Mouse (Mus musculus): ENCODE measurements around the gene Dok5.

Gene Dok5

GRCm38 (mm10) chr2:170807555-170808258 lies 76.1 kb downstream of the Dok5 start:
- DNase-seq: no peak

DNA sequence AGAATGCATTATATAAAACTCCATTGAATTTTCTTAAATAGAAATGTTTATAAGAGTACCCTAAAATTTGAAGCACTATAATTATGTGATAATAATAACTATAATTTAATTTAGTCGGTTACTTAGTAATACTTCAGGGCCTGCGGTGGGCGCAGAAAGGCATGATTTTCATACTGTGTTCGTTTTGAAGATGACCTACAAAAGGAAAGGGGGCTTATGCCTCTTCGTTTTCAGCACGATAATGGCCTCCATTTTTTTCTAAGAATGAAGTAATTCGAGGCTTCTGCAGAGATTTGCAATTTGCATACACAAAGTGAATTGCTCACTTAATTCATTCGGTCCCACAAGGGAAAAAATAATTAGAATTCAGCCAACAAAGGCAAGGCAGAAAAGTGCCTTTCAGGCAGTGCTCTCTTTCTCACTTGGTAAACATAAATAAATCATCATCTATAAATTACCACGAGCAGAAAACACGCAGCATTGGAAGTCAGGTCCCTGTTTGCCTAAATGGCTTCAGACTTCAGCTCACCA lies 76.7 kb downstream of the Dok5 start:
- DNase-seq: no peak

GRCm38 (mm10) chr2:170811356-170811755 lies 79.7 kb downstream of the Dok5 start:
- peak; percentile 38 for DNase-seq

DNA sequence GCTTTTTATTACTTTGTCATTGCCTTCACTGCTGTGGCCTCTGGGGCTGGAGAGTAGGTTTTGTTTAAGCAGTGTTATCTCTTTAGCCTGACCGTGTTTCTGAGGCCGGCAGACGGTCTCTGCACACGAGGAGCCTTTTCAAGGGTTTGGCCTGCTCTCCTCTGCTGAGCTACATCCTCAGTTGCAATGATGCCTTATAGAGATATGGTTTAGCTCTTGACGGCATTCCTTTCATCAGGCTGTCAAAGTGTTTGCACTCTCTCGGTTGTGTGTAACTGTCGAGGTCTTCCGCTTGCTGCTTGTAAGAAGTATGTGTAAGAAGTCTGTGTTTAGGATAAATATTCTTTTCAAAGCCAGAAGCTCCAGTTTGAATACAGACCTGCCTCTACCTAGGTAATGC lies 84.7 kb downstream of the Dok5 start:
- DNase-seq: no peak

GRCm38 (mm10) chr2:170817112-170817703 lies 85.6 kb downstream of the Dok5 start:
- DNase-seq: no peak

- no peak for DNase-seq
These were observed 95.3 kb downstream of the Dok5 start for GRCm38 (mm10) chr2:170826821-170827441.

- DNase-seq: no peak
These were observed 97.2 kb downstream of the Dok5 start for GRCm38 (mm10) chr2:170828757-170829156.

DNA sequence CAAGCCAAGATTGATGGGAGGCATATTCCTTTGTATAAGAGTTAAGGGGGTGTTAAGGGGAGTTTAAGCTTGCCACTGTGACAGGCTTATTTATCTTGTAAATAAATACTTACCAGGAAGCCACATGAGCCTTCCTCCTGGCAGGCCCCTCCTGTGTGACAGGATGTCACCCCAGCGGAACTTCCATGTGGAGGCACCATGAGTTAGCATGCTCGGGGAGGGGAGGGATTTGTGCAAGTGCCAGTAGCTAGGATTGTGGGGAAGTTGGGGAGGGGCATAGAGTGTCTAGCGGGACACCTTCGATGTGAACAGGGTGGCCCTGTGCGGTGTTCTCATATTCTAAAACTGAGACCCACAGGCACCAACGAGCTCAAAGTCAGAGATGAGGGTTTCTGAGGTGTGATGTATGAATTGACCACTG lies 97.6 kb downstream of the Dok5 start:
- no peak for DNase-seq

- DNase-seq: peak; percentile 63
These were observed 98.4 kb downstream of the Dok5 start for GRCm38 (mm10) chr2:170829988-170830387.

- DNase-seq: no peak
These were observed 105.3 kb downstream of the Dok5 start for GRCm38 (mm10) chr2:170836862-170837261.

DNA sequence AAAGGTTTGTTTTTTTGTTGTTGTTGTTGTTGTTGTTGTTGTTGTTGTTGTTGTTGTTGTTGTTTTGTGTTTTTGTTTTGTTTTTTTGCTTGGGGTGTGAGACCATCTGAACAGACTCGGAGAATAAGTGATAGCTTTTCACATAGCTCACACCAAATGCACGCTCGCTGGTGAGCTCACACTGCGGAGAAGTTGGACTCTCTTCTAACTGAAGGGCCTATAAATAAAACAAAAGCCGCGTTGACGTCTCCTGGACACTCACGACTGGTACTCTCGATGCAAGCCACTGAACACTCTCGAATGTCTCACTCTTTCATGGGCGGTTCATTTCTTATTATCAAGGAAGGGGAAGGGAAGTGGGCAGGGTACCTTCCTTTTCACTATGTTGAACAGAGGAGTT lies 105.8 kb downstream of the Dok5 start:
- no peak for DNase-seq

DNA sequence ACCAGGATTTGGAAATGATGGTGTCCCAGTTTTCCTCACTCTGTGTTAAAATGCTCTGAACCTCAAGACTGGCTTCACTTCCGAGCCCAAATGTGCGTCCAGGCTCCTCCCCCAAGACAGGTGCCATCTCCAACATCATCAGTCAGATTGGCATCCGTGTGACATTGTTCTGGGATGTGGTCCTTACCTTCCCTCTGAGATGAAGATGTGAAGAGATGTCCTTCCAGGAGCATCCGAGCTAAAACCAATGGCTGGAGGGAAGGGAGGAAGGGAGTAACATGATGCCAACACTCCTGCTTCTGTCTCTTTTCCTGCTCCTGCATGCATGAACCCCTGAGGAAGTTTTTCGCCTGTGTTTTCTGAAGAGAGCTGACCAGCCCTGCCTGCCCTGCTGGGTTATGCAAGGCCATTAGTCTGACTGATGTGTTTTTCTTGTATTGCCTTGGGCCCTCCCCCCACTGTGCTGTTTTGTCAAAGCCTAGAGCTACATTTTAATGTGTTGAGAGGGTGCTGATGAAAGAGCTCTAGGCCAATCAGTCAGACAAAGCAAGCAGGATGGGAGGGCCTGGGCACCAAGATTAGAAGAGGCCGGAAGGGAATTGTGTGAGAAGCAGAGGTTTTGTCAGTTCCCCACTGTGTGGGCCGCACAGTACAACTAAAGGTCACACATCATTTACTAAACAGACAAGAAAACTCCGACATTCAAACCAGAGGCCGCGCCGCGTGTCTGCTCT lies 106.4 kb downstream of the Dok5 start:
- DNase-seq: no peak

DNA sequence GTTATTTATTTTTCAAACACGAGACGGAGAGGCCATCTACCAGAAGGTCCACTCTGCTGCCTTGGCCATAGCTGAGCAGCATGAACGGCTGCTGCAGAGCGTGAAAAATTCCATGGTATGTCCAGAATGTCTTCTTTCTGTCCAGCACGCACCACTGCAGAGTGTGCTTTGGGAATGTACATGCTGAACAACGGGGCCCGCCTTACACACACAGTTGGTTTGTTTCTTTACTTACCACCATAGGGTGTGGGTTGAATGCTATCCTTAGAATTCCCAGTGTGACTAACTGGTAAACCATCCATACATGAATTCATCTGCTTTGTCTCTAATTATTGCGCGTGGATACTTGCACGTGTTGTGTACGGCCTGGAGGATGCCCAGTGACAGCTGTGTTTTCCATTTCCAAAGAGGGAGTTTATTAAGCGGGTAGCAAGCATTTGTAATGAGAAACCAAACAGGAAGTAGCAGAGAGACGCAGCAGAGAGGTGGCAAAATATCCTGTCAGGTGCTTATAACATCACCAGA lies 109.9 kb downstream of the Dok5 start:
- no peak for DNase-seq

GRCm38 (mm10) chr2:170845511-170845910 lies 113.9 kb downstream of the Dok5 start:
- DNase-seq: no peak

GRCm38 (mm10) chr2:170850058-170850457 lies 118.5 kb downstream of the Dok5 start:
- DNase-seq: no peak

DNA sequence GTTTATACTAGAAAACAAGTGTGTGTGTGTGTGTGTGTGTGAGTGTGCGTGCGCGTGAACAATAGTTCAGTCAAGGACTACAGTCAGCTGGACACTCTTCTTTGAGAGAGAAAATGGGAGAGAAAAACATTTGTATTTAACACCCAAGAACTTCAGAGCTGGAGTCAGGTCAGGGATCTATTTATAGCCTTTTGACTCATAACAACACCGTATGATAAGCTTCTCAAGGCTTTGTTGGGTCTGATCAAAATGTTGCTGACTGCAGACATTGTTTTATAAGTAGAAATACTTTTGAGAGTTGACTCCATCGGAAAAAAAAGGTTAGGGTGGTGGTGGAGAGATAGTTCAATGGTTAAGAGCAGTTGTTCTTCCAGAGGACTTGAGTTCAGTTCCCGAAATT lies 120.7 kb downstream of the Dok5 start:
- DNase-seq: no peak

DNA sequence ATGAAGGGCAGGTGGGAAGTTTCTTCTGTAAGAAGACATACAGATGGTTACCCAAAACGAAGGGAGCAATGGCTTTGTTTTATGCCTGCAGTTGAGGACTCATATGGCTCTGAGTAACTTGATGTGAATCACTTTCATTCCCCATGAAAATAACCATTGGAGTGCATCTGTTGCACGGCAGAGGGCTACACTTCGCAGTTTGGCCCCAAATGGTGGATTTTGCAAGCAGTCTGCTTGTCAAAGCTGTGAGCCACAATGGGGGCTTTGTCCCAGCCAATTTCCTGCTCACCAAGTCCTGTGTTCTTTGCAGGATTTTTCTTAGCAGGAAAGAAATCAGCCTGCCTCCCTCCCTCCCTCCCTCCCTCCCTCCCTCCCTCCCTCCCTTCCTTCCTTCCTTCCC lies 123.6 kb downstream of the Dok5 start:
- peak; percentile 31 for DNase-seq

DNA sequence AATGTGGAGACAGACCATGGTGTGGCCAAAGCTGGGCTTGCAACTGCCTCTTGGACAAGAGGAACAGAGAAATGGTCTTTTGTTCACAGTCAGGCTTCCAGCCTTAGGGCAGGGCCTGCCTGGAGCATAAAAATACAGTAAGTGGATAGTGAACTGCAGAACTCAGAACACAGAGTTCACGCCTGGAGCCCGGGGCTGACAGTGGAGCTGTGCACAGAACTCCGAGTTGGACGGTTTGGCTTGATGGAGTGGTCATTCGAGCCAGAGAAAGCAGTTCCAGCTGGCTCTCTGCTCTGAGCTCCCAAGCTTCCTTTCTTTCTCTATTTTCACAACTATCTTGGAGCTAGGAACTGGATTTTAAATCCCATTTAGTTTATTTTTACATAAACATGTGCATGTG lies 124.5 kb downstream of the Dok5 start:
- no peak for DNase-seq

- no peak for DNase-seq
These were observed 125.9 kb downstream of the Dok5 start for GRCm38 (mm10) chr2:170857507-170857906.

GRCm38 (mm10) chr2:170858640-170859039 lies 127.0 kb downstream of the Dok5 start:
- DNase-seq: no peak

DNA sequence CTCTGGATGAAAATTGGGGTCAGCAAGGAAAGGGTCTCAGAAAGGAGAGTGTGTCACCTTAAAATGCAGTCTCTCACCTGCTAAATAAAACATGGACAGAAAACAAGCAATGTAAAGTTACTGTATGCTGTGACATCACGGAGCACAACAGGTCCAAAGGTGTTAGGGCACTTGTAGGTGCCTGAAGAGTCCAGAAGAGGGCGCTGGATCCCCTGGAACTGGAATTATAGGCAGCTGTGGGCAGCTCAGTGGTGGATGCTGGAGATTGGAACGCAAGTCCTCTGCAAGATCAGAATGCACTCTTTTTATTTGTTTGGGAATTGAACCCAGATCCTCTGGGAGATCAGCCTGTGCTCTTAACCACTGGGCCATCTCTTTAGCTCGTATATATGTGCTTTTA lies 129.0 kb downstream of the Dok5 start:
- DNase-seq: no peak

GRCm38 (mm10) chr2:170862799-170863198 lies 131.2 kb downstream of the Dok5 start:
- no peak for DNase-seq

DNA sequence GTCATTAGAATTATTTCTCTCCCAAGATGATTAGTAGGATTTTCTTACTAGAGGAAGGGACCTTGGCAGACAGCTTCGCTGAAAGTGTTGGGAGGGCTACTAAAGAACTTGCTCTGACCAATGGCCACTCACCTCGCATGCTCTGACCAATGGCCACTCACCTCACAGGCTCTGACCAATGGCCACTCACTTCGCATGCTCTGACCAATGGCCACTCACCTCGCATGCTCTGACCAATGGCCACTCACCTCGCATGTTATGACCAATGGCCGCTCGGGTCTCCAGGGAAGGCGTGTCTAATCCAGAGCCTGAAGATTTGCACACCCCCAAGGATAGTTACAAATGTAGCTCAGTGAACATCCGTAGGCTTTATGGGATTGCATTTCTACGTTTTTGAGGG lies 131.6 kb downstream of the Dok5 start:
- DNase-seq: no peak

Data from right cerebral cortex, postnatal 25 days (tissue).